Mouse (Mus musculus) bone marrow macrophage, adult 2 months (primary cell): ENCODE data around the gene Kdm4c. TPM values are rescaled to one million over a fixed set of nuclear protein-coding genes. Genes with fewer than 3 reads are reported as not detected.
"Not testable (repeated sequence)": the region's sequence is repeated elsewhere in the genome, so short reads cannot be mapped to it uniquely, and the experiment has no call there.

Experiments
- H3K27ac ChIP-seq: 2 replicates; pipeline ENCODE4 v1.5.1; 2012; ENCODE audit warnings: low read depth, low read length; ENCODE audit not compliant: insufficient read depth
- H3K4me1 ChIP-seq: 2 replicates; pipeline ENCODE4 v1.6.1; 2012; ENCODE audit warnings: low read length; ENCODE audit not compliant: control insufficient read depth, insufficient read depth
- H3K4me3 ChIP-seq: 2 replicates; pipeline ENCODE4 v1.5.1; 2012; ENCODE audit warnings: mild to moderate bottlenecking, low read length, moderate library complexity; ENCODE audit not compliant: insufficient read depth
- CTCF ChIP-seq: IDR thresholded peaks from 2 replicates; pipeline ENCODE4 v1.5.1; 2012; ENCODE audit warnings: low read depth, mild to moderate bottlenecking, low read length, moderate library complexity
- POLR2A ChIP-seq: IDR thresholded peaks from 2 replicates; pipeline ENCODE4 v1.6.1; 2012; ENCODE audit warnings: mild to moderate bottlenecking, low read depth, low read length, borderline replicate concordance
- polyA plus RNA-seq: library from polyadenylated mRNA; stranded (reverse); fragments of >200 nt; gene quantifications from 2 replicates; pipeline ENCODE4 v1.2.4, GENCODE M21; 2012; ENCODE audit not compliant: missing spikeins, insufficient read depth, insufficient read length

The Kdm4c gene
- polyA plus RNA-seq, 1 experiment: 20.4 TPM

DNA sequence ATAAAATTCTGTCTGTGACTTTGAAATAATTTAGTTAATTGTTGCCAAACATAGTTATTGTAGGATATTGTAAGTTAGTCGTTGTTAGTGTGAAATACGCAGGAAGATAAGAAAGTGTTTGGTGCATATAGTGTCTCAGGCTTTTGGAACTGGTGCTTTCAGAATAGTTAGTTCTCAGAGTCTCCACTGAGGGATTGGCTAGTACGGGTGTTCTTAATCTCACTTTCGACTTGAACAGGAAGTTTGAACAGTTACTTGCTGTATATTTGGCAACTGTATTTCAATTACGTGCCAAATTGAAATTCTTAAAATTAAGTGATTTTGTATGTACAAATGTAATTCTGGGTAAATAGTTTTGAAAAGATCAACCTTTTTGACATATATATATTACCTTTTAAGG lies 68.8 kb downstream of the Kdm4c start:
- peaks cover 3% of the 10 kb centered on the region for H3K4me1 ChIP-seq
- no peak for TF ChIP-seq POLR2A
- no peak for TF ChIP-seq CTCF
- no peak overlapping the region for H3K27ac ChIP-seq
- no peak overlapping the region for H3K4me3 ChIP-seq

DNA sequence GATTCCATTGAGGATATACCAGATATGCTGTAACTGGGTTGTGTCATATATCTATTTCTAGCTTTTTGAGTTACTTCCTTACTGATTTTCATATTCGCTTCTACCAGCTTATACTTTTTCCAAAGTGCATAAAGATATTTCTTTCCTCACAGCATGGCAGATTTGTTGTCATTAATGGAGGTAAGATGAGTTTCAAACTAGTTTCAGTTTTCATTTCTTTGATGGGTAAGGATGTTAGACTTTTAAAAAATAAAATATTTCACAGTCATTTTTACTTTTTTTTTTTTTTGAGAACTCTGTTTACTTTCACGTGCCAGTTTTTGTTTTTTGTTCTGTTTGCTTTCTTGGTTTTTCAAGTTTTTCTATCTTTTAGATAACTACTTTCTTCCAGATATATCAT lies 70.6 kb downstream of the Kdm4c start:
- no peak overlapping the region for H3K4me3 ChIP-seq
- H3K4me1 ChIP-seq: peaks cover 3% of the 10 kb centered on the region
- TF ChIP-seq POLR2A (no peak), CTCF (no peak)

GRCm38 (mm10) chr4:74315388-74315787 lies 73.1 kb downstream of the Kdm4c start:
- Histone ChIP-seq H3K4me3 (no peak overlapping the region), H3K4me1 (peaks cover 3% of the 10 kb centered on the region), H3K27ac (no peak overlapping the region)
- TF ChIP-seq CTCF (no peak), POLR2A (no peak)

More for the DNA sequence above, 70.6 kb downstream of the Kdm4c start:
- no peak overlapping the region for H3K27ac ChIP-seq

DNA sequence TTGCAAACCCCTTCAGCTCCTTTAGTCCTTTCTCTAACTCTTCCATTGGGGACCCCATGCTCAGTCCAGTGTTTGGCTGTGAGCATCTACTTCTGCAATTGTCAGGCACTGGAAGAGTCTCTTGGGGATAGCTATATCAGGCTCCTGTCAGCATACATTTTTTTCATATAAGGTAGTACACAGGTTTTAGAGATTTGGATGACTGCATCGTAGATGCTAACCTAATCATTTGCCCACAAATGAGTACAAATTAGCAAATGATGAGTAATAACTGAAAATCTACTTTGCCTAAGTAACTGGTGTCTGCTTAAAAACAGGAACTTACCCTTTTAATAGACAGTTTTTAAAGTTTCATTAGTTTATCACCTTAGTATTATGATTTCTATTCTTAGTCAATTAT lies 77.0 kb downstream of the Kdm4c start:
- TF ChIP-seq POLR2A (no peak), CTCF (no peak)
- Histone ChIP-seq H3K4me1 (no peaks in the 10 kb centered on the region), H3K4me3 (no peak overlapping the region), H3K27ac (no peak overlapping the region)

DNA sequence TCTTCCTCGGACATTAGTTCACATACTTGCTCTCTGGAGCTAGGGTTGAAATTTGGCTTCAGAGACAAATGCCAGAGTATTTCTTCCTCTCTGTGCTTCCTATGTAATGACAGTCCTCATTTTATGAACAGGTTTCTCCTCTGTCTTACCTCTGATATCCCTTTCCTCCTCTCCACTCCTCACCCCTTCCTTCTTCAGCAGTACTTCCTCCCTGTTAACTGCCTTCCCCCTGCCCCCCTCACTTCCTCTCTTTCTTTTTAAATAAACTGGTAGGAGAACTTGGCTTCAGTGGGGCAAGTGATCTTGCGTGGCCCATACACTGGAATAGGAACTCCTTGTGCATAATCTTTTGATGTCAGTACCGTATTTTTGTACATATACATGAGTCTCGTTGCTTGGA lies 115.2 kb downstream of the Kdm4c start:
- TF ChIP-seq CTCF (no peak), POLR2A (no peak)
- no peak overlapping the region for H3K27ac ChIP-seq
- no peak overlapping the region for H3K4me3 ChIP-seq
- H3K4me1 ChIP-seq: peaks cover 5% of the 10 kb centered on the region

DNA sequence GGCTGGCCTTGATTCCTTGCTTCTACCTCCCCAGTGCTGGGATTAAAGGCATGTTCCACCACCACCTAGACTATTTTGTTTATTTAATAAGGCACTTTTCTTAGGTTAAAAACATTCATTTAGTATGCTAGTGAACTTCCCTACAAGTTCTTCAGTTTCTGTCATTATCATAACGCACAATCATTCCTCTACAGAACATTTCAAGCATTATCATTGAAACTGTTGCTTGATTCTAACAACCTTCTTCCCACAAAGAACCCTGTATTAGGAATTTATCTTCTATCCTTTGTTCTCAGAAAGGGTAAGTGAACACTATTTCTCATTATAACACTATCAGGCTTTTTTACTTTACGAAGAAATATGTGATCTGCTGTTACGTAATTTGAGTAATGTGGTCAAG lies 118.0 kb downstream of the Kdm4c start:
- TF ChIP-seq POLR2A (no peak), CTCF (no peak)
- peaks cover 11% of the 10 kb centered on the region for H3K4me1 ChIP-seq
- H3K4me3 ChIP-seq: no peak overlapping the region
- no peak overlapping the region for H3K27ac ChIP-seq

DNA sequence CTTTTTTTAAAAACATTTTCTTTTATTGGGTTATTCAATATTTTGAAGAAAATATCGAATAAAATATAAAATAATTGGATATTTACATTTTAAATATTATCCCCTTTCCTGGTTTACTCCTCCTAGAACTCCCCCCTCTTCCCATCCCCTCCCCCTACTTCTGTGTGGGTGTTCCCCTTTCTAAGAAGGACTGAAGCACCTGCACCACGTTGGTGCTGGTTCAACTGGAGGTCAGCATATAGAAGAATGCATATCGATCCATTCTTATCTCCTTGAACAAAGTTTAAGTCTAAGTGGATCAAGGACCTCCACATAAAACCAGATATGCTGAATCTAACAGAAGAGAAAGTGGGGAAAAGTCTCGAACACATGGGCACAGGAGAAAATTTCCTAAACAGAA lies 144.3 kb downstream of the Kdm4c start:
- TF ChIP-seq POLR2A (no peak), CTCF (no peak)
- Histone ChIP-seq H3K27ac (no peak overlapping the region), H3K4me3 (no peak overlapping the region), H3K4me1 (no peaks in the 10 kb centered on the region)

DNA sequence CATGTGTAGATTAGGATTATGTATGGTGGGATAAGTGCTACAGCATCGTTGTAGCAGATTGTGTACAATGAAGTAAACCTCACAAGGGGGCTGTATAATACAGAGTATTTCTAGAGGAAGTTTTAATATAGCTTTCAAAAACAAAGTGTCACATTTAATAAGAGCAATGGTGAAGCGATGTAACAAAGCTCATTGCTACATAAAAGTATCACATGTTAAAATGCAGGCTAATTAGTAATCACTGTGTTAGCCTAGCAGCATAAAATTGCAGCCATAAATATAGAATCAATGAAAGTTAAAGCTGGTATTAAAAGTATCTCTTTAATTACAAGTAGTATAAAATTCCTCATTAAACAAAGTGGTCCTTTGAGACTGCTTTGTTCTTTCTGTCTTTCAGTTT lies 150.9 kb downstream of the Kdm4c start:
- H3K27ac ChIP-seq: no peak overlapping the region
- no peak for TF ChIP-seq CTCF
- no peak for TF ChIP-seq POLR2A
- H3K4me1 ChIP-seq: no peaks in the 10 kb centered on the region
- H3K4me3 ChIP-seq: no peak overlapping the region

GRCm38 (mm10) chr4:74396562-74396961 lies 154.3 kb downstream of the Kdm4c start:
- Histone ChIP-seq H3K4me3 (no peak overlapping the region), H3K4me1 (no peaks in the 10 kb centered on the region), H3K27ac (no peak overlapping the region)
- TF ChIP-seq CTCF (no peak), POLR2A (no peak)

GRCm38 (mm10) chr4:74401617-74402313 lies 159.5 kb downstream of the Kdm4c start:
- H3K27ac ChIP-seq, H3K4me3 ChIP-seq, H3K4me1 ChIP-seq: not testable (repeated sequence)

GRCm38 (mm10) chr4:74408731-74409130 lies 166.4 kb downstream of the Kdm4c start:
- Histone ChIP-seq H3K4me1 (no peaks in the 10 kb centered on the region), H3K27ac (no peak overlapping the region), H3K4me3 (no peak overlapping the region)
- no peak for TF ChIP-seq POLR2A
- TF ChIP-seq CTCF: no peak
